Mouse (Mus musculus): ENCODE measurements around the gene Ros1. TPM values are rescaled to one million over a fixed set of nuclear protein-coding genes. Genes with fewer than 3 reads are reported as not detected.

The Ros1 gene
- total and polyA plus RNA-seq, 2 experiments, result not detected

DNA sequence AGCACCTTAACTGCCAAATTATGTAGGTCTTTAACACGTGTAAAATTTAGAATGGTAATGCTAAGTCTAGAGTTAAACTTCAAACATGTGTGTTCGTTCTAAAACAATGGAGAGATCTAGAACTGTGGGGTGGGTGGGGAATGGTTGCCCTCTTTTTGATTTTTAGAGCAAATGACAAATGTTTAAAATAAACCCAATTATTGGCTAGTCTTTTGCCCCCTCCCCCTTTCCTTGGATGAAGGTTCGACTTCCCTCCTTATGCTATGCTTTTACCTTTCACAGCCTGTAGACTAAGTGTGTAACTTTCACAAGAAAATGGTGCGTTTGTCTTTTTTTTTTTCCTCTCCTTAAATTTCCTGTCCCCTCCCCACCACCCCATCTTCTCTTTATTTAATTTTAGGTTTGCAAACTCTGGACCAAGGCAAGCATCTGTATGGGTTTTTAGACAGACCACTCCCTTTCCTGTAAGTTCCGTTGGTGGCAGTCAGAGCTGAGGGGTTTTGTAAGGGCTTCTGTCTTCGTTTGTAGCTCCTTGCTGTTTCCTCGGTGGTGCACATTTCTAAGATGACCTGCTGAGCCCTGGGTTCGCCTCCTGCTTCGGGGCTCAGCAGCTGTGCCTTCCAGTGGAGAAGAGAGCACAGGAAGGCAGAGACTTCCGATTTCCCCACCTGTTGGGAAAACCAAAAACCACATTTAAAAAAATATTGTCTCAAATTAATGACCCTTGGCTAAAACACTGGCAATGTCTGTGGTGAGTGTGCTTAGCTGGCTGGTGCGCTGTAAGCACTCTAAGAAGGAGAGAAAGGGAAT lies 166.3 kb downstream of the Ros1 start:
- H3K9ac ChIP-seq (ENCODE audit: low read depth, low read length), result no peak overlapping the region
- no peak overlapping the region for H3K4me3 ChIP-seq (ENCODE audit: insufficient read depth, low read depth, low read length)
- H3K27me3 ChIP-seq (ENCODE audit: control insufficient read depth, insufficient read depth, low read length), result peaks cover 14% of the 10 kb centered on the region
- H3K36me3 ChIP-seq (ENCODE audit: control insufficient read depth, insufficient read depth, low read length), result no peaks in the 10 kb centered on the region
- no peak overlapping the region for H3K27ac ChIP-seq (replicated peaks; ENCODE audit: insufficient read depth, low read depth, low read length)
- TF ChIP-seq CTCF (IDR thresholded peaks at IDR 0.05; ENCODE audit: low read depth, low read length) (no peak), POLR2A (IDR thresholded peaks at IDR 0.05; ENCODE audit: extremely low read depth, insufficient read depth, low read length) (no peak)
- WGBS, result 4% methylated on average over 11 of the region's 11 CpGs
- peaks cover 2% of the 10 kb centered on the region; the same call in 1 of the 2 replicates for H3K4me1 ChIP-seq (ENCODE audit: control insufficient read depth, insufficient read depth, low read length)
- DNase-seq (ENCODE audit: extremely low read depth, low read depth, low spot score), result no peak
- H3K79me2 ChIP-seq (ENCODE audit: control insufficient read depth, insufficient read depth, low read length), result no peaks in the 10 kb centered on the region

DNA sequence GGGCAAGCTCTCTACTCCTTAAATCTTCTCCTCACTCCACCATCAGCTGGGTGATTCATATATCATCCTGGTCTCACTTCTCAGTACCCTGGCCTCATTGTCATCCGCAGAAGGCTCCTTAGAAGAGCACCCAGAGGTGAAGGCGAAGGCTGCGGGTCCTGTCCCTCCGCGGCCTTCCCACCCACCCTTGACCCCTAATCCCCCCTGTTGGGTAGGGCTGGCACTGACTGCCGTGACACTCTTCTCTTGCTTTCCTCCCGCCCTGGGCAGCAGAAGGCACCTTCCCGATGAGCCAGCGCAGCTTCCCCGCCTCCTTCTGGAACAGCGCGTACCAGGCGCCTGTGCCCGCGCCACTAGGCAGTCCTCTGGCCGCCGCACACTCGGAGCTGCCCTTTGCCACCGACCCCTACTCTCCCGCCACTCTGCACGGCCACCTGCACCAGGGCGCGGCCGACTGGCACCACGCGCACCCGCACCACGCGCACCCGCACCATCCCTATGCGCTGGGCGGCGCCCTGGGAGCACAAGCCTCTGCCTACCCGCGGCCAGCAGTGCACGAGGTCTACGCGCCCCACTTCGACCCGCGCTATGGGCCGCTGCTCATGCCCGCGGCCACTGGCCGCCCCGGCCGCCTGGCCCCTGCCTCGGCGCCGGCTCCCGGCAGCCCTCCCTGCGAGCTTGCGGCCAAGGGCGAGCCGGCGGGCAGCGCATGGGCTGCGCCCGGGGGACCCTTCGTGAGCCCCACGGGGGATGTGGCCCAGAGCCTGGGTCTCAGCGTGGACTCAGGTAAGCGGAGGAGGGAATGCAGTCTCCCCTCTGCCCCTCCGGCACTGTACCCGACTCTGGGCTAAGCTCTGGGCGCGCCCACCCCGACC lies 167.6 kb downstream of the Ros1 start:
- H3K27me3 ChIP-seq (ENCODE audit: control insufficient read depth, insufficient read depth, low read length), result peaks cover 18% of the 10 kb centered on the region
- H3K9ac ChIP-seq (ENCODE audit: low read depth, low read length), result no peak overlapping the region
- H3K36me3 ChIP-seq (ENCODE audit: control insufficient read depth, insufficient read depth, low read length), result no peaks in the 10 kb centered on the region
- WGBS, result 4% methylated on average over 67 of the region's 68 CpGs
- DNase-seq (ENCODE audit: extremely low read depth, low read depth, low spot score), result no peak
- H3K79me2 ChIP-seq (ENCODE audit: control insufficient read depth, insufficient read depth, low read length), result no peaks in the 10 kb centered on the region
- H3K4me1 ChIP-seq (ENCODE audit: control insufficient read depth, insufficient read depth, low read length), result peaks cover 2% of the 10 kb centered on the region; the same call in 1 of the 2 replicates
- H3K4me3 ChIP-seq (ENCODE audit: insufficient read depth, low read depth, low read length), result no peak overlapping the region
- no peak overlapping the region for H3K27ac ChIP-seq (replicated peaks; ENCODE audit: insufficient read depth, low read depth, low read length)
- TF ChIP-seq CTCF (IDR thresholded peaks at IDR 0.05; ENCODE audit: low read depth, low read length), result no peak
- TF ChIP-seq POLR2A (IDR thresholded peaks at IDR 0.05; ENCODE audit: extremely low read depth, insufficient read depth, low read length), result no peak

- H3K4me1 ChIP-seq (ENCODE audit: control insufficient read depth, insufficient read depth, low read length), result peaks cover 2% of the 10 kb centered on the region; the same call in 1 of the 2 replicates
- no peak overlapping the region for H3K27ac ChIP-seq (replicated peaks; ENCODE audit: insufficient read depth, low read depth, low read length)
- H3K79me2 ChIP-seq (ENCODE audit: control insufficient read depth, insufficient read depth, low read length), result no peaks in the 10 kb centered on the region
- TF ChIP-seq POLR2A (IDR thresholded peaks at IDR 0.05; ENCODE audit: extremely low read depth, insufficient read depth, low read length) (no peak), CTCF (IDR thresholded peaks at IDR 0.05; ENCODE audit: low read depth, low read length) (no peak)
- WGBS, result 19% methylated on average over 7 of the region's 7 CpGs
- no peak for DNase-seq (ENCODE audit: extremely low read depth, low read depth, low spot score)
- H3K36me3 ChIP-seq (ENCODE audit: control insufficient read depth, insufficient read depth, low read length), result no peaks in the 10 kb centered on the region
- H3K27me3 ChIP-seq (ENCODE audit: control insufficient read depth, insufficient read depth, low read length), result peaks cover 17% of the 10 kb centered on the region
- no peak overlapping the region for H3K9ac ChIP-seq (ENCODE audit: low read depth, low read length)
- no peak overlapping the region for H3K4me3 ChIP-seq (ENCODE audit: insufficient read depth, low read depth, low read length)
Observed at GRCm38 (mm10) chr10:52025821-52026220, 169.2 kb downstream of the Ros1 start.

DNA sequence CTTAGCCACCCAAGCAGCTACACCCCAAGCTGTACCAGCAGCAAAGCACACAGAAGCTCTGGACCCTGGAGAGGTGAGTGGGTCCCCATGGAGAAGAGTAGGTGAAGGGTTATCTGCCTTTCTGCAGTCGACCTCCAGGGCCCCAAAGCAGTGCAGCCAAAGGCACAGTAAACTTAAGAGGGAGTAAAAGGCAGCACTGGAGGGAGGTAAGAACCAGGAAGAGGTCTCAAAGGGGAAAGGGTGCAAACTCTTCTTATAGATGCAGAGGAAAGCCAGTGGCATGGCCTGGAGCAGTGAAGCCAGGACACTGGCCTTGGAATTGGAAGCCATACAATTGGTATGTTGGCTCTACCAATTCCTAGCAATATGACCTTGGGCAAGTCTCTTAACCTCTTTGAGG lies 169.8 kb downstream of the Ros1 start:
- 0% methylated on average over 1 of the region's 1 CpGs for WGBS

DNA sequence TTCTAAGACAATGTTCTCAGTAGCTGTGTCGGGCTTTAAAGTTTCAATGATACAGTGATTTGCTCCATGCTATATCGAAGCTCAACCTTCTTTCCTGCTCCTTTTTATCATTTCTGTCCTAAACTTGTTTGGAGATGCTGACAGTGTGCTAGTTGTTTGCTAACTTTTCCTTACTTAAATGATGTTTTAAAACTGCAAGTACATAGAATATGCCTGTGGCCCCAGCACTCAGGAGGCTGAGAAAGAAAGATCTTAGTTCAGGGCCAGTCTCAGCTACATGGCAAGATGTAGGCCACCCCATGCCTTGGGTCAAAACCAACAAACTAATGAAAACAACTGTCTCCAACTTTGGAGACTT lies 171.0 kb downstream of the Ros1 start:
- 32% methylated on average over 2 of the region's 2 CpGs for WGBS
- peaks cover 17% of the 10 kb centered on the region for H3K27me3 ChIP-seq (ENCODE audit: control insufficient read depth, insufficient read depth, low read length)

More for the DNA sequence above, 169.8 kb downstream of the Ros1 start:
- no peak overlapping the region for H3K9ac ChIP-seq (ENCODE audit: low read depth, low read length)
- H3K27me3 ChIP-seq (ENCODE audit: control insufficient read depth, insufficient read depth, low read length), result peaks cover 17% of the 10 kb centered on the region
- no peak for DNase-seq (ENCODE audit: extremely low read depth, low read depth, low spot score)
- H3K4me1 ChIP-seq (ENCODE audit: control insufficient read depth, insufficient read depth, low read length), result peaks cover 2% of the 10 kb centered on the region; the same call in 1 of the 2 replicates
- no peaks in the 10 kb centered on the region for H3K36me3 ChIP-seq (ENCODE audit: control insufficient read depth, insufficient read depth, low read length)
- TF ChIP-seq POLR2A (IDR thresholded peaks at IDR 0.05; ENCODE audit: extremely low read depth, insufficient read depth, low read length) (no peak), CTCF (IDR thresholded peaks at IDR 0.05; ENCODE audit: low read depth, low read length) (no peak)
- H3K4me3 ChIP-seq (ENCODE audit: insufficient read depth, low read depth, low read length), result no peak overlapping the region
- no peaks in the 10 kb centered on the region for H3K79me2 ChIP-seq (ENCODE audit: control insufficient read depth, insufficient read depth, low read length)
- H3K27ac ChIP-seq (replicated peaks; ENCODE audit: insufficient read depth, low read depth, low read length), result no peak overlapping the region

More for the DNA sequence above, 171.0 kb downstream of the Ros1 start:
- no peak overlapping the region for H3K4me3 ChIP-seq (ENCODE audit: insufficient read depth, low read depth, low read length)
- no peak for TF ChIP-seq CTCF (IDR thresholded peaks at IDR 0.05; ENCODE audit: low read depth, low read length)
- no peak for TF ChIP-seq POLR2A (IDR thresholded peaks at IDR 0.05; ENCODE audit: extremely low read depth, insufficient read depth, low read length)
- DNase-seq (ENCODE audit: extremely low read depth, low read depth, low spot score), result no peak
- H3K27ac ChIP-seq (replicated peaks; ENCODE audit: insufficient read depth, low read depth, low read length), result no peak overlapping the region
- H3K4me1 ChIP-seq (ENCODE audit: control insufficient read depth, insufficient read depth, low read length), result no peaks in the 10 kb centered on the region
- no peaks in the 10 kb centered on the region for H3K36me3 ChIP-seq (ENCODE audit: control insufficient read depth, insufficient read depth, low read length)
- no peak overlapping the region for H3K9ac ChIP-seq (ENCODE audit: low read depth, low read length)
- no peaks in the 10 kb centered on the region for H3K79me2 ChIP-seq (ENCODE audit: control insufficient read depth, insufficient read depth, low read length)
